Mouse (Mus musculus) forebrain, embryonic 12.5 days (tissue): Measurements from ENCODE around the gene Olfr839-ps1. TPM values are rescaled to one million over a fixed set of nuclear protein-coding genes. Genes with fewer than 3 reads are reported as not detected.

ENCODE experiments used
- ATAC-seq: fragments of 200-750 bp; cut with Nextera tagmentation; 2 replicates; pipeline ENCODE4 v1.8.0; 2017; ENCODE audit warnings: moderate TSS enrichment; ENCODE audit not compliant: low FRiP score
- H3K27ac ChIP-seq: fragments of 300-500 bp; sonication (generic); 2 replicates; pipeline ENCODE4 v1.5.1; 2016; ENCODE audit warnings: mild to moderate bottlenecking
- H3K27me3 ChIP-seq: fragments of 300-500 bp; sonication (generic); 2 replicates; pipeline ENCODE4 v1.6.1; 2016; ENCODE audit warnings: mild to moderate bottlenecking
- H3K36me3 ChIP-seq: fragments of 300-500 bp; sonication (generic); replicated peaks from 2 replicates; pipeline ENCODE4 v1.6.1; 2016; ENCODE audit warnings: mild to moderate bottlenecking
- H3K4me1 ChIP-seq: fragments of 300-500 bp; sonication (generic); 2 replicates; pipeline ENCODE4 v1.6.1; 2016
- H3K4me2 ChIP-seq: fragments of 300-500 bp; sonication (generic); 2 replicates; pipeline ENCODE4 v1.6.1; 2016; ENCODE audit warnings: mild to moderate bottlenecking, moderate library complexity
- H3K4me3 ChIP-seq: fragments of 300-500 bp; sonication (generic); replicated peaks from 2 replicates; pipeline ENCODE4 v1.5.1; 2016; ENCODE audit warnings: mild to moderate bottlenecking
- H3K9ac ChIP-seq: fragments of 300-500 bp; sonication (generic); 2 replicates; pipeline ENCODE4 v1.6.1; 2016; ENCODE audit warnings: mild to moderate bottlenecking
- H3K9me3 ChIP-seq: fragments of 300-500 bp; sonication (generic); 2 replicates; pipeline ENCODE4 v1.6.1; 2016
- WGBS: fragments of 180-500 bp; shearing (Covaris S2); methylation state at CpG from one replicate; pipeline ENCODE4 v1.1.7; 2016; 5-methylcytosine and 5-hydroxymethylcytosine counted together
- polyA plus RNA-seq: library from polyadenylated mRNA; unstranded; fragments of >200 nt; fragmentation: Nextera tagmentation; extraction: Ambion mirVana; gene quantifications from 2 replicates; pipeline ENCODE4 v1.2.1, GENCODE M21; 2016

Olfr839-ps1 gene
- not detected in 2 replicates for polyA plus RNA-seq

- Histone ChIP-seq H3K36me3 (no peaks in the 10 kb centered on the region), H3K4me3 (no peak within 1 kb of the TSS), H3K27ac (no peak within 1 kb of the TSS), H3K9ac (no peak within 1 kb of the TSS), H3K4me1 (no peaks in the 10 kb centered on the region), H3K27me3 (no peaks in the 10 kb centered on the region), H3K4me2 (no peak within 1 kb of the TSS), H3K9me3 (0 out of 2 replicates have a peak, but pooled peaks cover 2% of the 10 kb centered on the region)
- WGBS, result 75% methylated on average over 1 of the region's 1 CpGs
- no peak for ATAC-seq
These were observed at the start of gene Olfr839-ps1 for GRCm38 (mm10) chr9:19177212-19177611. Olfr839-ps1 (minus strand) TSS chr9:19177312.

- H3K4me1 ChIP-seq, result no peaks in the 10 kb centered on the region
- no peak within 1 kb of the TSS for H3K4me2 ChIP-seq
- H3K27me3 ChIP-seq, result no peaks in the 10 kb centered on the region
- no peaks in the 10 kb centered on the region for H3K36me3 ChIP-seq
- no peak within 1 kb of the TSS for H3K9ac ChIP-seq
- no peak within 1 kb of the TSS for H3K27ac ChIP-seq
- no peak for ATAC-seq
- H3K9me3 ChIP-seq, result no peaks in the 10 kb centered on the region
- H3K4me3 ChIP-seq, result no peak within 1 kb of the TSS
- 83% methylated on average over 1 of the region's 1 CpGs for WGBS
These were observed 41.1 kb downstream of the Olfr839-ps1 start, which contains the start of gene Olfr837 for GRCm38 (mm10) chr9:19136017-19136416. Olfr837 (plus strand) TSS chr9:19136317.

- Histone ChIP-seq H3K4me2 (no peak within 1 kb of the TSS), H3K9me3 (0 out of 2 replicates have a peak, but pooled peaks cover under 1% of the 10 kb centered on the region), H3K27ac (no peak within 1 kb of the TSS), H3K9ac (no peak within 1 kb of the TSS), H3K27me3 (no peaks in the 10 kb centered on the region), H3K36me3 (no peaks in the 10 kb centered on the region), H3K4me1 (no peaks in the 10 kb centered on the region), H3K4me3 (no peak within 1 kb of the TSS)
- ATAC-seq, result no peak
These were observed 57.0 kb downstream of the Olfr839-ps1 start, which contains the start of gene Olfr836 for GRCm38 (mm10) chr9:19120082-19120481. Olfr836 (plus strand) TSS chr9:19120382.

Other genes starting within 250 kb of the Olfr839-ps1 start
- gene Olfr832, start 240.2 kb downstream of the Olfr839-ps1 start, polyA plus RNA-seq, result not detected in 2 replicates
- gene Olfr834, start 189.3 kb downstream of the Olfr839-ps1 start, polyA plus RNA-seq, result not detected in 2 replicates
- not detected in 2 replicates for gene Olfr835, start 144.6 kb downstream of the Olfr839-ps1 start, polyA plus RNA-seq
- gene Olfr836, start 56.9 kb downstream of the Olfr839-ps1 start, polyA plus RNA-seq, result not detected in 2 replicates
- gene Olfr837, start 41.0 kb downstream of the Olfr839-ps1 start, polyA plus RNA-seq, result not detected in 2 replicates
- gene Olfr843, start 74.7 kb upstream of the Olfr839-ps1 start, polyA plus RNA-seq, result not detected in 2 replicates
- gene Olfr844, start 139.0 kb upstream of the Olfr839-ps1 start, polyA plus RNA-seq, result not detected in 2 replicates
- not detected in 2 replicates for gene Olfr845, start 159.1 kb upstream of the Olfr839-ps1 start, polyA plus RNA-seq
- not detected in 2 replicates for gene Olfr846, start 186.7 kb upstream of the Olfr839-ps1 start, polyA plus RNA-seq
- not detected in 2 replicates for gene Olfr847, start 201.4 kb upstream of the Olfr839-ps1 start, polyA plus RNA-seq